Comparison of ENCODE assay signal across 24 mouse cellular contexts in the genomic region with DNA sequence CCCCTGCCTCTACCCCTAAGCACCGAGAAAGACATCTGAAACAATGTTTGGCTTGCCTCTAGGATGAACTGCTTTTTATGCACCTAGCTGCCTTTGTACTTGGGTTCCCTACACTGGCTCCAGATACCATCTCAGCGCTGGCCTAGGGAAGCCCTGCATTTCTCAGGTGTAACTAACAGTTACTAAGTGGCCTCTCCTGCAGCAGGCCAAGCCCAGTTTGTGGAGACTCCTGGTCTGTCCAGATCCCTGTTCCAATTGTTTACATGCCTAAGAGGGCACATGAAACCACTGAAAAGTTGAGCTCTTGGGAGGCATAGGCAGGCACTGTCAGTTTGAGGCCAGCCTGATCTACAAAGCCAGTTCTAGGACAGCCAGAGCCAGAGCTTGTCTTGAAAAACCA.
"Had no signal": no experiment of that assay in that cellular context is flagged by ENCODE, and none has a peak within 500 bp of the region (broad histone marks: within the 10 kb centered on the region; RNA-seq: fewer than 3 reads in every experiment).

No protein-coding gene starts in this region.

- H3K27me3 ChIP-seq: heart, embryonic 12.5 days; hindbrain, embryonic 12.5 days; intestine, embryonic 15.5 days had no signal

- ATAC-seq: forebrain, postnatal 0 days; hindbrain, embryonic 16.5 days; inflammation-experienced regulatory T-cells, adult 6 months; intestine, embryonic 15.5 days; intestine, postnatal 0 days had no signal

- H3K9me3 ChIP-seq: heart, embryonic 10.5 days; heart, embryonic 12.5 days; hindbrain, embryonic 10.5 days; hindbrain, embryonic 12.5 days; intestine, embryonic 15.5 days; limb, embryonic 13.5 days; limb, embryonic 15.5 days had no signal

- DNase-seq: forebrain, postnatal 0 days; gastrocnemius, postnatal 14 days; heart, adult 18-20 months; heart, postnatal 10 days; heart, postnatal 4 days; kidney, adult 18-20 months; kidney, adult 8-10 months; kidney, postnatal 10 days; kidney, postnatal 25 days; kidney, postnatal 4 days; layer of hippocampus, postnatal 36 days; left cerebral cortex, postnatal 4 days had no signal

- H3K4me3 ChIP-seq: heart, embryonic 10.5 days; heart, embryonic 12.5 days; hindbrain, embryonic 10.5 days; hindbrain, embryonic 12.5 days; intestine, embryonic 15.5 days; layer of hippocampus, adult 2 months; limb, embryonic 13.5 days; limb, embryonic 15.5 days had no signal

- H3K36me3 ChIP-seq: intestine, embryonic 15.5 days had no signal

- H3K9ac ChIP-seq: forebrain, postnatal 0 days; heart, embryonic 12.5 days; hindbrain, embryonic 12.5 days; hindbrain, embryonic 14.5 days; intestine, embryonic 15.5 days; limb, embryonic 13.5 days; limb, embryonic 15.5 days had no signal

- H3K27ac ChIP-seq: heart, embryonic 10.5 days; hindbrain, embryonic 10.5 days; hindbrain, embryonic 12.5 days; hindbrain, embryonic 14.5 days; intestine, embryonic 15.5 days; layer of hippocampus, adult 2 months; limb, embryonic 13.5 days; limb, embryonic 15.5 days had no signal

- H3K4me2 ChIP-seq: heart, embryonic 12.5 days; hindbrain, embryonic 12.5 days; hindbrain, embryonic 14.5 days; intestine, embryonic 15.5 days; limb, embryonic 13.5 days; limb, embryonic 15.5 days had no signal
